Comparison of ENCODE assay signal across 16 mouse cellular contexts in genomic region chr9:96701891-96702290, GRCm38 (mm10). TPM values are rescaled to one million over a fixed set of nuclear protein-coding genes. Genes with fewer than 3 reads are reported as not detected.
DNase-seq lines count a peak whose midpoint lies in the region; ATAC-seq and TF ChIP-seq lines count a peak whose summit lies in the region.
"Had no signal": no experiment of that assay in that cellular context is flagged by ENCODE, and none has a peak within 500 bp of the region (broad histone marks: within the 10 kb centered on the region; RNA-seq: fewer than 3 reads in every experiment).

No protein-coding gene starts in this region.

- TF ChIP-seq POLR2A in cerebellum, adult 2 months (IDR thresholded peaks at IDR 0.05; ENCODE audit: borderline replicate concordance, insufficient read depth, low read length), result no peak

- TF ChIP-seq CTCF in cerebellum, adult 2 months (IDR thresholded peaks at IDR 0.05; ENCODE audit: borderline replicate concordance, insufficient read depth, low read depth, low read length), result no peak

- 16% methylated on average over 10 of the region's 10 CpGs for WGBS in cerebellum, adult 2 months

- intact Hi-C loops in left cerebral cortex, postnatal 4 days (cut with DNase I), result no loop called here
- intact Hi-C loops in left cerebral cortex, postnatal 36 days (cut with DNase I), result no loop called here
- intact Hi-C loops in gastrocnemius, postnatal 36 days (cut with DNase I), result no loop called here

- H3K27ac ChIP-seq in cerebellum, adult 2 months (ENCODE audit: insufficient read depth, low read length), result peak overlapping the region; percentile 12; the same call in 1 of the 2 replicates
- H3K27ac ChIP-seq: forebrain, embryonic 12.5 days; hindbrain, postnatal 0 days; limb, embryonic 12.5 days; midbrain, embryonic 15.5 days had no signal

- no peaks in the 10 kb centered on the region for H3K27me3 ChIP-seq in cerebellum, adult 2 months (ENCODE audit: control insufficient read depth, insufficient read depth, low read length)
- H3K27me3 ChIP-seq: forebrain, embryonic 12.5 days; limb, embryonic 12.5 days; midbrain, embryonic 15.5 days had no signal

- no peak overlapping the region for H3K4me3 ChIP-seq in cerebellum, adult 2 months (replicated peaks; ENCODE audit: insufficient read depth, low read depth, low read length)
- H3K4me3 ChIP-seq: forebrain, embryonic 12.5 days; limb, embryonic 12.5 days; midbrain, embryonic 15.5 days had no signal

- no peak for ATAC-seq in cerebellum, adult (ENCODE audit: insufficient number of reproducible peaks, low FRiP score, low TSS enrichment)
- ATAC-seq in megakaryocyte, adult 5-6 weeks (ENCODE audit: poor library complexity, severe bottlenecking), result peak; percentile 76
- ATAC-seq in monocyte, adult 5-6 weeks (replicated peaks; ENCODE audit: insufficient number of reproducible peaks, low FRiP score, low TSS enrichment, poor library complexity, severe bottlenecking), result no peak
- ATAC-seq: hindbrain, postnatal 0 days; midbrain, embryonic 15.5 days had no signal

- H3K4me1 ChIP-seq in cerebellum, adult 2 months (ENCODE audit: control insufficient read depth, insufficient read depth, low read length), result peaks cover 35% of the 10 kb centered on the region

- DNase-seq in cerebellum, adult 2 months, result peak; percentile 63 to 69
- peak; percentile 32 for DNase-seq in left cerebral cortex, postnatal 4 days
- DNase-seq in left cerebral cortex, postnatal 36 days (ENCODE audit: low spot score in 2 of 2), result no peak
- peak; percentile 70 to 75 for DNase-seq in cerebellum, postnatal 10 days
- DNase-seq in gastrocnemius, postnatal 36 days, result no peak
- DNase-seq: heart, postnatal 10 days; kidney, adult 18-20 months; right cerebral cortex, postnatal 4 days; thymus, adult 2 months had no signal

RNA-seq across cellular contexts. Expression of gene Zbtb38, which starts 50.7 kb away (rescaled TPM):
- 19.2 and 21.5 TPM in 2 replicates for polyA plus RNA-seq in cerebellum, adult 2 months (2012; rRNA removed)
- total RNA-seq in left cerebral cortex, postnatal 4 days (2021), result 10 to 100 TPM; 65.6 to 66.3 TPM
- 10 to 100 TPM; 55.4 to 66.0 TPM for total RNA-seq in left cerebral cortex, postnatal 36 days (2021)
- 13.6 and 18.9 TPM in 2 replicates for total RNA-seq in megakaryocyte, adult 5-6 weeks (2015)
- total RNA-seq in megakaryocyte, adult 5-6 weeks (2017), result 18.7 and 19.8 TPM in 2 replicates
- total RNA-seq in monocyte, adult 5-6 weeks (2017), result 25.0 to 52.6 TPM (median 30.4 TPM) in 3 replicates
- total RNA-seq in gastrocnemius, postnatal 36 days (2021), result 10 to 100 TPM; 16.7 to 24.2 TPM

Comparison
In these comparisons a context has a peak if more than half of its experiments do, and no peak if none do; other contexts are left out.
1. DNase-seq: peak in cerebellum, adult 2 months (2 of 2), left cerebral cortex, postnatal 4 days (single experiment) and cerebellum, postnatal 10 days (2 of 2); none in left cerebral cortex, postnatal 36 days (0 of 2) and gastrocnemius, postnatal 36 days (0 of 2).